Mouse (Mus musculus): ENCODE measurements at regions not wholly inside any gene's neighbourhood (a gene's known extent, or its start where the extent isn't known, plus 50 kb on each side); places are given as distances from the start of the nearest gene placed in this dataset.

GRCm38 (mm10) chr2:147292387-147293293 is 69.1 kb upstream of the Pax1 start:
- ATAC-seq (ENCODE audit: insufficient read depth, low FRiP score), result no peak
- WGBS, result 65% methylated on average over 11 of the region's 11 CpGs
- Histone ChIP-seq H3K27ac (ENCODE audit: low read length) (no peak overlapping the region), H3K4me1 (ENCODE audit: control insufficient read depth, insufficient read depth, low read length) (no peaks in the 10 kb centered on the region), H3K36me3 (ENCODE audit: control insufficient read depth, insufficient read depth, low read length) (no peaks in the 10 kb centered on the region), H3K9me3 (replicated peaks; ENCODE audit: control insufficient read depth, low read length) (no peaks in the 10 kb centered on the region), H3K4me3 (replicated peaks; ENCODE audit: low read length) (no peak overlapping the region), H3K9ac (ENCODE audit: low read length) (no peak overlapping the region), H3K27me3 (ENCODE audit: control insufficient read depth, insufficient read depth, low read length) (no peaks in the 10 kb centered on the region), H3K4me2 (ENCODE audit: low read depth, low read length) (no peak overlapping the region)

GRCm38 (mm10) chr2:147283390-147283789 is 78.3 kb upstream of the Pax1 start:
- H3K27ac ChIP-seq (ENCODE audit: low read length), result no peak overlapping the region
- no peaks in the 10 kb centered on the region for H3K27me3 ChIP-seq (ENCODE audit: control insufficient read depth, insufficient read depth, low read length)
- no peak for ATAC-seq (ENCODE audit: insufficient read depth, low FRiP score)
- WGBS, result 70% methylated on average over 3 of the region's 3 CpGs
- no peaks in the 10 kb centered on the region for H3K4me1 ChIP-seq (ENCODE audit: control insufficient read depth, insufficient read depth, low read length)
- no peak overlapping the region for H3K4me3 ChIP-seq (replicated peaks; ENCODE audit: low read length)
- no peak overlapping the region for H3K4me2 ChIP-seq (ENCODE audit: low read depth, low read length)
- H3K36me3 ChIP-seq (ENCODE audit: control insufficient read depth, insufficient read depth, low read length), result no peaks in the 10 kb centered on the region
- H3K9ac ChIP-seq (ENCODE audit: low read length), result no peak overlapping the region
- no peaks in the 10 kb centered on the region for H3K9me3 ChIP-seq (replicated peaks; ENCODE audit: control insufficient read depth, low read length)

GRCm38 (mm10) chr2:147277636-147278035 is 83.6 kb upstream of the Nkx2-2 start:
- Histone ChIP-seq H3K9ac (ENCODE audit: low read length) (no peak overlapping the region), H3K27me3 (ENCODE audit: control insufficient read depth, insufficient read depth, low read length) (no peaks in the 10 kb centered on the region), H3K4me2 (ENCODE audit: low read depth, low read length) (no peak overlapping the region), H3K36me3 (ENCODE audit: control insufficient read depth, insufficient read depth, low read length) (no peaks in the 10 kb centered on the region), H3K4me1 (ENCODE audit: control insufficient read depth, insufficient read depth, low read length) (no peaks in the 10 kb centered on the region), H3K27ac (ENCODE audit: low read length) (no peak overlapping the region), H3K4me3 (replicated peaks; ENCODE audit: low read length) (no peak overlapping the region), H3K9me3 (replicated peaks; ENCODE audit: control insufficient read depth, low read length) (no peaks in the 10 kb centered on the region)
- no peak for ATAC-seq (ENCODE audit: insufficient read depth, low FRiP score)
- WGBS, result 73% methylated on average over 4 of the region's 4 CpGs

- Histone ChIP-seq H3K27me3 (ENCODE audit: control insufficient read depth, insufficient read depth, low read length) (no peaks in the 10 kb centered on the region), H3K4me2 (ENCODE audit: low read depth, low read length) (no peak overlapping the region), H3K4me1 (ENCODE audit: control insufficient read depth, insufficient read depth, low read length) (no peaks in the 10 kb centered on the region), H3K9ac (ENCODE audit: low read length) (no peak overlapping the region), H3K36me3 (ENCODE audit: control insufficient read depth, insufficient read depth, low read length) (no peaks in the 10 kb centered on the region), H3K27ac (ENCODE audit: low read length) (no peak overlapping the region), H3K4me3 (replicated peaks; ENCODE audit: low read length) (no peak overlapping the region), H3K9me3 (replicated peaks; ENCODE audit: control insufficient read depth, low read length) (no peaks in the 10 kb centered on the region)
- ATAC-seq (ENCODE audit: insufficient read depth, low FRiP score), result no peak
- WGBS, result 25% methylated on average over 1 of the region's 1 CpGs
Observed at GRCm38 (mm10) chr2:147269171-147269570, 75.1 kb upstream of the Nkx2-2 start.

DNA sequence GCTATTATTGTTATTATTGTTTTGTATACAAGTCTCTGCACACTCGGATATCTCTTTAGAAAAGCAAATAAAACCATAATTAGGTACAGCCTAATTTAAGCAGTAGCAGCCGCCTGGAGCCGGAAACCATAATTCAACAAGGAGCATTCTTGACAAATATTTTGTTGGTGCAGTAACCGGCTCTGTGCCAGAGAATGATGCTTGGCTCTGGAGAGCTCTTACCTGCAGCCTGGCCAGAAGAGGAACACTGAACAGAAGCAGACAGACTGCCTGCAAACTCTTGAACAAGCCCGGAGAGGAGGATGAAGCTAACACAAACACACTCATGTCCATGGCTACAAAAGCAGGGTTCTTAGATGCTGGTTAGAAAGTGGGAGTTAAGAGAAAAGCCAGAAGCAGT is 73.9 kb upstream of the Nkx2-2 start:
- H3K9ac ChIP-seq (ENCODE audit: low read length), result no peak overlapping the region
- no peak overlapping the region for H3K27ac ChIP-seq (ENCODE audit: low read length)
- H3K4me3 ChIP-seq (replicated peaks; ENCODE audit: low read length), result no peak overlapping the region
- no peaks in the 10 kb centered on the region for H3K4me1 ChIP-seq (ENCODE audit: control insufficient read depth, insufficient read depth, low read length)
- WGBS, result 71% methylated on average over 5 of the region's 5 CpGs
- H3K9me3 ChIP-seq (replicated peaks; ENCODE audit: control insufficient read depth, low read length), result no peaks in the 10 kb centered on the region
- no peaks in the 10 kb centered on the region for H3K36me3 ChIP-seq (ENCODE audit: control insufficient read depth, insufficient read depth, low read length)
- no peaks in the 10 kb centered on the region for H3K27me3 ChIP-seq (ENCODE audit: control insufficient read depth, insufficient read depth, low read length)
- H3K4me2 ChIP-seq (ENCODE audit: low read depth, low read length), result no peak overlapping the region
- no peak for ATAC-seq (ENCODE audit: insufficient read depth, low FRiP score)

DNA sequence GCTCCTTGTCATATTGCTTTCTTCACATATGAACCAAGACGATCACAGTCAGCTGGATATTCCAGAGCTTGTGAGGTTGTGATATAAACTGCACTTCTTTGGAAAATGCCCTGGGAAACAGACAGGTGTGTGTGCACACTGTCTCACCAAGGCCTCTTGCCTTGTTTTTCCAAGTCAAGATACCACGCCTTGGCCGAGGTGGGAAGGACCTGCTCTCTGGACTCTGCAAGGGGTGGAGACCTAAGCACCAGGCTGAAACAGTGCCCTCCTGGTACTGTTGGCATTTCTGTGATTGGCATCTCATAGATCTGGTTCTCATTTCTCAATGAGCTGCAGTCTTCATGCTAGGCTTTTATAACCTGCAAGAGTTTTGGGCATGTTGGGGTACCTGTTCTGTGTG is 73.2 kb upstream of the Nkx2-2 start:
- ATAC-seq (ENCODE audit: insufficient read depth, low FRiP score), result peak; percentile 58; the same call in 1 of the 2 replicates
- no peak overlapping the region for H3K4me2 ChIP-seq (ENCODE audit: low read depth, low read length)
- 71% methylated on average over 3 of the region's 3 CpGs for WGBS

DNA sequence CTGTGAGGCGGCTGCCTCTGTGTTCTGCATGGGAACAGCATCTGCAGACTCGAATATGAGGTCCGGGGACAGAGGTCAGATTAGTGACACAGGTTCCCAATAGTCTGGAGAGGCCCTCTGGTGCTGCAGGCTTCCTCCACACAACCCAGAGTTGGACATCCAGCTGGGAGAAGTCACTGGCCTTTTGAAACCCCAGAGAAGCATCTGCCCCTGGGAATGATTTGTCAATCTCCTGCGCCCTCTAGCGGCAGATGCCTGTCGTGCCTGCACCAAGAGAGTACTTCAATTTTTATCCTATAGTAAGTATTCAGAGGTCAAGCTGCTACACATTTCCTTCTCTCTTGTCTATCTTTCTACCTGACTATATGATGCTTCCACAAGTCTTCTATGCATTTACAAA is 62.7 kb upstream of the Nkx2-2 start:
- no peaks in the 10 kb centered on the region for H3K27me3 ChIP-seq (ENCODE audit: control insufficient read depth, insufficient read depth, low read length)
- H3K4me2 ChIP-seq (ENCODE audit: low read depth, low read length), result no peak overlapping the region
- no peaks in the 10 kb centered on the region for H3K4me1 ChIP-seq (ENCODE audit: control insufficient read depth, insufficient read depth, low read length)
- no peak overlapping the region for H3K4me3 ChIP-seq (replicated peaks; ENCODE audit: low read length)
- 23% methylated on average over 6 of the region's 6 CpGs for WGBS
- H3K27ac ChIP-seq (ENCODE audit: low read length), result no peak overlapping the region
- H3K9ac ChIP-seq (ENCODE audit: low read length), result no peak overlapping the region
- no peaks in the 10 kb centered on the region for H3K9me3 ChIP-seq (replicated peaks; ENCODE audit: control insufficient read depth, low read length)
- no peaks in the 10 kb centered on the region for H3K36me3 ChIP-seq (ENCODE audit: control insufficient read depth, insufficient read depth, low read length)
- ATAC-seq (ENCODE audit: insufficient read depth, low FRiP score), result no peak

More for the DNA sequence above, 73.2 kb upstream of the Nkx2-2 start:
- no peaks in the 10 kb centered on the region for H3K27me3 ChIP-seq (ENCODE audit: control insufficient read depth, insufficient read depth, low read length)
- no peaks in the 10 kb centered on the region for H3K4me1 ChIP-seq (ENCODE audit: control insufficient read depth, insufficient read depth, low read length)
- H3K9me3 ChIP-seq (replicated peaks; ENCODE audit: control insufficient read depth, low read length), result no peaks in the 10 kb centered on the region
- H3K9ac ChIP-seq (ENCODE audit: low read length), result no peak overlapping the region
- H3K4me3 ChIP-seq (replicated peaks; ENCODE audit: low read length), result no peak overlapping the region
- H3K36me3 ChIP-seq (ENCODE audit: control insufficient read depth, insufficient read depth, low read length), result no peaks in the 10 kb centered on the region
- no peak overlapping the region for H3K27ac ChIP-seq (ENCODE audit: low read length)

DNA sequence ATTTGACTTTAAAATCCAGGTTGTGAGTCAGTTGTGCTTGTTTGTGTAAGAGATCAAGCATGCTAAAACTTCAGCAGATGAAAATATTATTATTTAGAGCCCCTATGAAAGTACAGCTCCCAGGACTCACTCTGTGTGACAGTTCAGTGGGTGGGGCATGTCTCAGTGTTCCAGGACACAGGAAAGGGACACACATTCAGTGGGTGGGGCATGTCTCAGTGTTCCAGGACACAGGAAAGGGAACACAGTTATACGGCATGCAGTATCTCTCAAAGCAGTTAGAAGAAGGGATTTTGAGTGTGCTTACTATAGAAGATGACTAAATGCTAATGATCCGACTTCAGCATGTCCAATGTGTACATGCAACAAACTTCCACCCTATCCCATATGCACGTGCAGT is 60.9 kb upstream of the Nkx2-2 start:
- Histone ChIP-seq H3K9ac (ENCODE audit: low read length) (no peak overlapping the region), H3K36me3 (ENCODE audit: control insufficient read depth, insufficient read depth, low read length) (no peaks in the 10 kb centered on the region), H3K4me3 (replicated peaks; ENCODE audit: low read length) (no peak overlapping the region), H3K27ac (ENCODE audit: low read length) (no peak overlapping the region), H3K4me1 (ENCODE audit: control insufficient read depth, insufficient read depth, low read length) (no peaks in the 10 kb centered on the region), H3K9me3 (replicated peaks; ENCODE audit: control insufficient read depth, low read length) (no peaks in the 10 kb centered on the region), H3K4me2 (ENCODE audit: low read depth, low read length) (no peak overlapping the region), H3K27me3 (ENCODE audit: control insufficient read depth, insufficient read depth, low read length) (no peaks in the 10 kb centered on the region)
- ATAC-seq (ENCODE audit: insufficient read depth, low FRiP score), result no peak
- WGBS, result 82% methylated on average over 3 of the region's 3 CpGs

- Histone ChIP-seq H3K9me3 (replicated peaks; ENCODE audit: control insufficient read depth, low read length) (no peaks in the 10 kb centered on the region), H3K4me1 (ENCODE audit: control insufficient read depth, insufficient read depth, low read length) (no peaks in the 10 kb centered on the region), H3K9ac (ENCODE audit: low read length) (no peak overlapping the region), H3K27ac (ENCODE audit: low read length) (no peak overlapping the region), H3K4me3 (replicated peaks; ENCODE audit: low read length) (no peak overlapping the region), H3K27me3 (ENCODE audit: control insufficient read depth, insufficient read depth, low read length) (no peaks in the 10 kb centered on the region), H3K4me2 (ENCODE audit: low read depth, low read length) (no peak overlapping the region), H3K36me3 (ENCODE audit: control insufficient read depth, insufficient read depth, low read length) (no peaks in the 10 kb centered on the region)
- ATAC-seq (ENCODE audit: insufficient read depth, low FRiP score), result no peak
- WGBS, result 60% methylated on average over 5 of the region's 5 CpGs
Observed at GRCm38 (mm10) chr2:147254137-147254536, 60.1 kb upstream of the Nkx2-2 start.

All from stomach, embryonic 16.5 days (tissue).